Mouse (Mus musculus) neural tube, embryonic 12.5 days (tissue): Measurements from ENCODE around the gene Syngr2. TPM values are rescaled to one million over a fixed set of nuclear protein-coding genes. Genes with fewer than 3 reads are reported as not detected.
A peak's percentile ranks its signal among the peaks of the same experiment; 100 is the strongest.

ENCODE experiments used
- ATAC-seq: fragments of 200-750 bp; cut with Nextera tagmentation; 2 replicates; pipeline ENCODE4 v1.8.0; 2017; ENCODE audit warnings: low read depth, mild to moderate bottlenecking, moderate TSS enrichment, moderate library complexity; ENCODE audit not compliant: low FRiP score
- H3K27ac ChIP-seq: fragments of 300-500 bp; sonication (generic); 2 replicates; pipeline ENCODE4 v1.5.1; 2016
- H3K27me3 ChIP-seq: fragments of 300-500 bp; sonication (generic); replicated peaks from 2 replicates; pipeline ENCODE4 v1.6.1; 2016; ENCODE audit warnings: mild to moderate bottlenecking
- H3K36me3 ChIP-seq: fragments of 300-500 bp; sonication (generic); 2 replicates; pipeline ENCODE4 v1.6.1; 2016; ENCODE audit warnings: mild to moderate bottlenecking
- H3K4me1 ChIP-seq: fragments of 300-500 bp; sonication (generic); 2 replicates; pipeline ENCODE4 v1.6.1; 2016
- H3K4me2 ChIP-seq: fragments of 300-500 bp; sonication (generic); replicated peaks from 2 replicates; pipeline ENCODE4 v1.6.1; 2016; ENCODE audit warnings: mild to moderate bottlenecking
- H3K4me3 ChIP-seq: fragments of 300-500 bp; sonication (generic); 2 replicates; pipeline ENCODE4 v1.5.1; 2016
- H3K9ac ChIP-seq: fragments of 300-500 bp; sonication (generic); 2 replicates; pipeline ENCODE4 v1.6.1; 2016; ENCODE audit warnings: mild to moderate bottlenecking
- H3K9me3 ChIP-seq: fragments of 300-500 bp; sonication (generic); 2 replicates; pipeline ENCODE4 v1.6.1; 2016; ENCODE audit warnings: mild to moderate bottlenecking
- WGBS: fragments of 180-500 bp; shearing (Covaris S2); methylation state at CpG from one replicate; pipeline ENCODE4 v1.1.7; 2016; 5-methylcytosine and 5-hydroxymethylcytosine counted together
- polyA plus RNA-seq: library from polyadenylated mRNA; unstranded; fragments of >200 nt; fragmentation: Nextera tagmentation; extraction: Ambion mirVana; gene quantifications from 2 replicates; pipeline ENCODE4 v1.2.1, GENCODE M21; 2016

Gene Syngr2
- polyA plus RNA-seq, 1 experiment from 2014 or later: 19.4 TPM

DNA sequence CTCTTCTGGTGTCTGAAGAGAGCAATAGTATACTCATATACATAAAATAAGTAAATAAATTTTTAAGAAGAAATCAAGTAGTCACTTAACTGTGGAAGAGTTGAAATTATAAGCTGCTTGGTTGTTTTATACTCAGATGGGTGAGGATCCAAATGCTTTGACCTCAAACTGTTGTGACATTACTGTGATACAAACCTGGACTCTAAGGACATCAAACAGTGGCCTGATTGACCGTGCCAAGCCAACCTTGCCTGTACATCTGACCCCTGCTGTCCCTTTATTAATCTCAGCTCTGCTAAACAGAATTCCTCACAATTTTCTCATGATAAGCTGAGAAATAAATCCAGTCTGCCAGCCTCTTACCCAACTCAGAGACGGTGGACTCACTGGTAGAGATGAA, 36.2 kb downstream of the Syngr2 start:
- no peak for ATAC-seq
- Histone ChIP-seq H3K4me2 (no peak overlapping the region), H3K4me3 (no peak overlapping the region), H3K27ac (no peak overlapping the region), H3K9ac (no peak overlapping the region), H3K9me3 (no peaks in the 10 kb centered on the region), H3K4me1 (peaks cover 25% of the 10 kb centered on the region), H3K27me3 (no peaks in the 10 kb centered on the region), H3K36me3 (no peaks in the 10 kb centered on the region)
- 90% methylated on average over 2 of the region's 2 CpGs for WGBS

DNA sequence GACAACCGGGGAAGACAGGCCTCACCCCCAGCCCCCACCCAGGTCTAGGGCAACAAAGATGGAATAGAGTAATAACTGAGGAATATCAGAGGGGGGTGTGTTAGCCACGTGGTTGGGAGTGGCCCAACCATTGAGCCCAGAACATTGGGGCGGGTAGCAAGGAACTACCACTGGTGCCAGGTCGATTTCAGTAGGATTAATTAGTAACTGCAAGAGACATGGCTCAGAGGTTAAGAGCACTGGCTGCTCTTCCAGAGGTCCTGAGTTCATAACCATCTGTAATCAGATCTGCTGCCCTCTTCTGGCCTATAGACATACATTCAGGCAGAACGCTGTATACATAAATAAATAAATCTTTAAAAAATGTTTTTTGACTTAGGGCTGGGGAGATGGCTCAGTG, 37.2 kb downstream of the Syngr2 start:
- Histone ChIP-seq H3K36me3 (no peaks in the 10 kb centered on the region), H3K9me3 (no peaks in the 10 kb centered on the region), H3K4me2 (no peak overlapping the region), H3K27me3 (no peaks in the 10 kb centered on the region), H3K27ac (no peak overlapping the region), H3K4me1 (peaks cover 25% of the 10 kb centered on the region), H3K4me3 (no peak overlapping the region), H3K9ac (no peak overlapping the region)
- ATAC-seq: no peak
- WGBS: 62% methylated on average over 5 of the region's 5 CpGs

DNA sequence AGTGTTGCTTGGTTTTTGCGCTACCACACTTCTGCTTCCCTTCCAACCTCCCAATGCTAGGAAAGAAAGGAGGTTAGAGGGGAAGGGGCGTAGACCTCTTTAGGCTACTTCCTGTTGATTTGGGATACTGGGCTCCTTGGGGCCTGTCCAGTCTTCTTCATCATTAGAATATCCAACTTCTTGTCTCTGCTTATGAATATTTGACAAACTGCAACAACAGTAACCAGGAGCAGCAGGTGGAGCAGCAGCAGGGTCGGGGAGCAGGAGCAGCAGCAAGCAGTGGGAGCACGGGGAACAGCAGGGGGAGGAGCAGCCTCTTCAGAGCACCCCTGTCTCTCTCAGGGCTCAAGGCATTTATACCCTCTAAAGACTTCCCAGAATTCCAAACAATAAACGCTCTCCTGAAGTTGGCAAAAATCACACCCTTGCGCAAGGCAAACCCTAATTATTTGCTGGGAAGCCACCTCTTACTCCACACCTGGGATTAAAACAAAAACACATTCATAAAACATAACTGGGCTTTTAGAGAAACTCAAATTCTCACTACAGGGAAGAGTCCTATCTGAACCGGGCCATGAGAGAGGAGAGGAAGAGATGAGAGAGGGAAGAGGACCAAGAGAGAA, 38.2 kb downstream of the Syngr2 start:
- H3K36me3 ChIP-seq: peaks cover 5% of the 10 kb centered on the region
- H3K4me3 ChIP-seq: no peak overlapping the region; the same call in 1 of the 2 replicates
- no peaks in the 10 kb centered on the region for H3K27me3 ChIP-seq
- no peak for ATAC-seq
- H3K4me1 ChIP-seq: peaks cover 25% of the 10 kb centered on the region
- no peak overlapping the region for H3K9ac ChIP-seq
- H3K4me2 ChIP-seq: peak overlapping the region; percentile 91
- H3K27ac ChIP-seq: no peak overlapping the region
- WGBS: 82% methylated on average over 7 of the region's 7 CpGs
- H3K9me3 ChIP-seq: no peaks in the 10 kb centered on the region

DNA sequence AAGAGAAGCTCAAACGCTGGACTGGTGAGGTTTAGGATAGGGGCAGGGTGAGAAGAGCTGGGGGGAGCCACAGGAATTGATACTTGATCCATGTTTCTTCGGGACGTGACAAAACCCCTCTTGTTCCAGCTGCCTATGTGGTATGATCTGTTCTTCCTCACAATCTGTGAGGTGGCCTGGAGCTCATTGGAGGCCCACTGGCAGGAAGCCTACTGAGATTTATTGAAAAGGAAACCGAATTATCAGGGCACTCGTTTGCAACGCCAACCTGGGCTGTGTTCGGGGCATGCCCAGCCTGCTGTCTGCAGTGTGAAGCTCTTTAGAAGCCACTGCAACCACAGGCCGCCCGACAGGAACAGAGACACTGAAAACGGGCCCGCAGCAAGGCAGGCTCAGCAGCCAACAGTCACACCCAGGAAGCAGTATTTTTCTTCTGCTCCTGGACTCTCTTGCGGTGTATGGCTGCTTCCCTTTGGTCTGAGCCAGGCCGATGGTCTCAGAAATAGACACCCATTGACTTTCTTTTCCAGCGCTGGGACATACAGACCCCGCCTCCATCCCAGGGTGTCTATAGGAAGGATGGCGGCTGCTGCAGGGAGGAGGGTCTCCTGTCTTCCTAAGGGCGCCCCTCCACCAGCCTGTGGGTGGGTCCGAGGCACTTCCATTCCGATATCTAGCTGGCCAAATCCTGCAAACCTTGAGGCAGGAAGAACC, 39.0 kb downstream of the Syngr2 start:
- 12% methylated on average over 19 of the region's 19 CpGs for WGBS
- H3K27ac ChIP-seq: peak overlapping the region; percentile 91

DNA sequence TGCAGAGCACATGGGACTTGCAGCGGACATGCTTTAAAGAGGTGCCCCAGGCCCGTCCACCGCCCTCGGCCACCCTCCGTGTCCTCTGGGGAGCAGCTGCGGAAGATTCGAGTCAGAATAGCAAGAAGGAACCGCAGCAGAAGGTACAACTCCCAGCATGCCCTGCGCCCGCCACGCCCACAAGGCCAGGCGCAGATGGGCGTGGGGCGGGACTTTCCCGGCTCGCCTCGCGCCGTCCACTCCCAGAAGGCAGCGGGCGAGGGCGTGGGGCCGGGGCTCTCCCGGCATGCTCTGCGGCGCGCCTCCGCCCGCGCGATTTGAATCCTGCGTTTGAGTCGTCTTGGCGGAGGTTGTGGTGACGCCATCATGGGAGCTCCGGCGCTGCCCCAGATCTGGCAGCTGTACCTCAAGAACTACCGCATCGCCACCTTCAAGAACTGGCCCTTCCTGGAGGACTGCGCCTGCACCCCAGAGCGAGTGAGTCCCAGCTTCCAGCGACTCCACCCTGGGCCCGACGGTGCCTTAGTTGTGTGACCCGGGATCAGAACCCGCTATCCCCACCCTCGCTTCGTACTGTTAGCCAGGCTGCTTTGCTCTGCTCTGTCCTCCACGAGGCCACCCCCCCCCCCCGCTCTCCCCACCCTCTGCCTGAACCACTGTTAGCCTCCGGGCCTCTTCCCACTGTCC, 39.7 kb downstream of the Syngr2 start, which contains the start of gene Birc5:
Birc5 (plus strand) TSS at position 267 of the 687 bp plus-strand sequence.
- peaks cover 25% of the 10 kb centered on the region for H3K4me1 ChIP-seq
- peak; percentile 93 for ATAC-seq
- peak within 1 kb of the TSS; percentile 91 for H3K4me2 ChIP-seq
- H3K4me3 ChIP-seq: peak within 1 kb of the TSS; percentile 61
- H3K9ac ChIP-seq: peak within 1 kb of the TSS; percentile 77
- H3K27me3 ChIP-seq: no peaks in the 10 kb centered on the region
- no peaks in the 10 kb centered on the region for H3K9me3 ChIP-seq
- peak within 1 kb of the TSS; percentile 91 for H3K27ac ChIP-seq
- 0% methylated on average over 51 of the region's 51 CpGs for WGBS
- H3K36me3 ChIP-seq: peaks cover 18% of the 10 kb centered on the region

More for the DNA sequence above, 39.0 kb downstream of the Syngr2 start:
- ATAC-seq: peak; percentile 88
- peak overlapping the region; percentile 77 for H3K9ac ChIP-seq
- H3K36me3 ChIP-seq: peaks cover 11% of the 10 kb centered on the region
- H3K9me3 ChIP-seq: no peaks in the 10 kb centered on the region
- peak overlapping the region; percentile 91 for H3K4me2 ChIP-seq
- H3K27me3 ChIP-seq: no peaks in the 10 kb centered on the region
- H3K4me1 ChIP-seq: peaks cover 25% of the 10 kb centered on the region
- peak overlapping the region; percentile 61 for H3K4me3 ChIP-seq

DNA sequence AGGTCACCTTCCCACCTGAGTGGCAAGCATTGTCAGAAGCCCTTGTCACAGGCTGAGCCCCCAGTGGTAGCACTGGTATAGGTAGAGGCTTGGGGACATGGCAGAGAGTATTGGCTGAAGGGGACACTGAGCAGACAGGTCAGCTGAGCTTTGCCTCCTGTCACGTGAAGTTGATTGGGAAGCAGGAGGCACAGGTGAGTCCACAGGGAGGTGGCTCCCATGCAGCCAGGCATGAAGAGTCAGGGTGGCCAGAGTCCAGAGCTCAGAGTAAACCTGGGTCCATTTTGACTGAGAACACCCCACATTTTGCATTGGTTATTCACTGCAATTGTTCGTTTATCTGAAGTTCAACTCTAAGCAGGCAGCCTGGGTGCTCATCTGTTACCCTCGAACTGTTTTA, 43.4 kb downstream of the Syngr2 start:
- Histone ChIP-seq H3K27me3 (no peaks in the 10 kb centered on the region), H3K4me3 (no peak overlapping the region), H3K9me3 (no peaks in the 10 kb centered on the region), H3K9ac (no peak overlapping the region), H3K36me3 (peaks cover 49% of the 10 kb centered on the region), H3K4me1 (peaks cover 21% of the 10 kb centered on the region), H3K4me2 (no peak overlapping the region), H3K27ac (no peak overlapping the region)
- 93% methylated on average over 3 of the region's 3 CpGs for WGBS
- ATAC-seq: no peak

DNA sequence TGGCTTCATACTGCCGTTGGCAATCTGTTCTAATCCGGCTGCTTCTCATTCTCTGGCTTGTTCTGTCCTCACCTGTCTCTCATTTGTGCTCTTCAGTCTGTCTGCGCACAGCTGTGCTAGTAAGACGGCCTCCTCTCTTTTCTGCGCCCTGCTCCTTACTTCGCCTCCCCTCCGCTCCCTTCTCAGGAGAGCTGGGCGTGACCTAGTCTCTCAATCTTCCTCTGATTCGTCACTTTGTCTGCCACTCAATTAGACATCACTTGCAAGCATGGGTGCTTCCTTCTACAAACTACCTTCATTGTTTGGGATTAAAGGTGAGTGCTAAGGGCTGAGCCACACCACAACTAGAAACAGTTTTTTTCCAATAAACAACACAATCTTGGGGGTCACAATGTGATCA, 44.8 kb downstream of the Syngr2 start:
- Histone ChIP-seq H3K9ac (no peak overlapping the region), H3K9me3 (no peaks in the 10 kb centered on the region), H3K4me3 (no peak overlapping the region), H3K36me3 (peaks cover 49% of the 10 kb centered on the region), H3K27me3 (no peaks in the 10 kb centered on the region), H3K27ac (no peak overlapping the region), H3K4me2 (no peak overlapping the region), H3K4me1 (peaks cover 16% of the 10 kb centered on the region)
- 89% methylated on average over 9 of the region's 9 CpGs for WGBS
- ATAC-seq: no peak

DNA sequence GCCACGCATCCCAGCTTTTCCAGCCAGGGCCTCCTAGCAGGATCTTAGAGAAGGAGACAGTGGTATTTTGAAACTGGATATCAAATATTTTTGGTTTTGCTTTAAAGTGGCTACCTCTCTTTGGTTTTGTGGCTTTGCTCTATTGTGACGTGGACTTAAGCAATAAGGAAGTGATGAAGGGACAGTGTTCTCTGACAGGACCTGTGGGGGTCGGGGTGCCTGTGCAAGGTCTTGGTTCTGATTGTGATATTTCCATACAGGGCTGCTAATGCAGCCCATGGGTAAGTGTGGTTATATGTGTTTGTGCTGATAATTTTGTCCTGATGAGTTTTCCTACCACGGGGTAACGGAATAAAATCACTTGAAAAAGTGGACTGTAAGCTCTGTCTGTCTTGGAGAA, 45.9 kb downstream of the Syngr2 start:
- Histone ChIP-seq H3K27ac (no peak overlapping the region), H3K9ac (no peak overlapping the region), H3K4me1 (peaks cover 7% of the 10 kb centered on the region), H3K9me3 (no peaks in the 10 kb centered on the region), H3K4me3 (no peak overlapping the region), H3K4me2 (no peak overlapping the region), H3K36me3 (peaks cover 49% of the 10 kb centered on the region), H3K27me3 (peaks cover 8% of the 10 kb centered on the region)
- no peak for ATAC-seq
- WGBS: 97% methylated on average over 5 of the region's 5 CpGs

DNA sequence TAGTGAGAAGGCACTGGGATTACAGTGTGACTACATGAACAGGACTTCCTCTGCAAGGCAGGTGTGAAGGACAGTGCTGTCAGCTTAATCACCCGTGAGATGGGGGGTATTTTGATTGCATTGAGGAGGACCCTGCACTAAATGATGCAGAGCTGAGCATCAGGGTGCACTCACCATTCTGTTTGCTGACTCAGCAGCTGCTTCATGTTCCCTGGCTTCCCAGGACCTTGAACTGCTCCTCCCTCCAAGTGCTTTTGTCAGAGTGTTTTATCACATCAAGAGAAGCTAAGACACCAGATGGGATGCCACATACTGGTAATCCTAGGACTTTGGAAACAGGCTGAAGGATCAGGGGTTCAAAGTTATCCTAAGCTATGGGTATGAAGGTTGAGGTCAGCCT, 46.5 kb downstream of the Syngr2 start:
- H3K36me3 ChIP-seq: peaks cover 49% of the 10 kb centered on the region

DNA sequence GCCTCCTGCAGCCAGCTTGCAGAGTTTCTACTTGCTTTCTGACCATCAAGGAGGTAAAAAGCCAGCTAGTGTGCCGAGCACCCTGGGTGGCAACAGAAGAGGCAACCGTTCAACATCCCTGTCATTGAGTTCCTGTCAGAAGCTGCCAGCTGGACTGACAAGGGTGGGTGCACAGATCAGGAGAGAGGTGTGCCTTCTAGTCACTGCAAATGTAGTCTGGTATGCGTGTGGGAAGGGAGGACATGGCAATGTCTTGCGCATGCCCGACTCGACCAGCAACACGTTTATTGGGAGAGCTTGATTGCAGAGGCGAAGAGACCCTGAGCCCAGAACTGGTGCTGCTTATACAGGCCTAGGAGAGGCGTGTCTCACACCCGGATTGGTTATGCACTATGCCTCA, 48.0 kb downstream of the Syngr2 start:
- no peak for ATAC-seq
- Histone ChIP-seq H3K4me3 (no peak overlapping the region), H3K9ac (no peak overlapping the region), H3K4me1 (0 out of 2 replicates have a peak, but pooled peaks cover 9% of the 10 kb centered on the region), H3K27ac (no peak overlapping the region), H3K27me3 (peaks cover 27% of the 10 kb centered on the region), H3K36me3 (peaks cover 46% of the 10 kb centered on the region), H3K9me3 (no peaks in the 10 kb centered on the region), H3K4me2 (no peak overlapping the region)
- WGBS: 93% methylated on average over 10 of the region's 10 CpGs

More for the DNA sequence above, 46.5 kb downstream of the Syngr2 start:
- Histone ChIP-seq H3K4me2 (no peak overlapping the region), H3K9ac (no peak overlapping the region), H3K27me3 (peaks cover 14% of the 10 kb centered on the region), H3K4me1 (0 out of 2 replicates have a peak, but pooled peaks cover 9% of the 10 kb centered on the region), H3K27ac (no peak overlapping the region), H3K9me3 (no peaks in the 10 kb centered on the region), H3K4me3 (no peak overlapping the region)
- ATAC-seq: no peak
- WGBS: 90% methylated on average over 1 of the region's 1 CpGs

DNA sequence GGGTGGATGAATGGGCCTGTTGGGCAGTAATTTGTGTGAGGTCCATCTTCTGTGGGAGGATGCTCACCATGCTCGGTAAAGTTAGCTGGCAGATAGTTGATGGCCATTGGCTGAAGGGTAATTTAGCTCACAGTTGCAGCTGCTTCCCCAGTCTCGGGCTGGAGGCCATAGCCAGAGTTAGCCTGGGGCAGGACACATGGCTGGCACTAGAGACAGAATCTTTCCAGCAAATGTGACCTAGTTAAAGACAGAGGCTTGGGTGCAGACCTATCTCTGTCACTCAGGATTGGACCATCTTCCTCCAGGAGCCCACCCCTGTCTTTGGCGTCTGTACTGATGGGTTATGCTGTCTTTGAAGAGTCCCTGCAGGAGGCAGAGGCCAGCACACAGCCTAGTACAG, 48.9 kb downstream of the Syngr2 start:
- peaks cover 30% of the 10 kb centered on the region for H3K27me3 ChIP-seq
- H3K9me3 ChIP-seq: no peaks in the 10 kb centered on the region
- H3K4me3 ChIP-seq: no peak overlapping the region
- H3K4me1 ChIP-seq: 0 out of 2 replicates have a peak, but pooled peaks cover 9% of the 10 kb centered on the region
- 29% methylated on average over 3 of the region's 3 CpGs for WGBS
- no peak overlapping the region for H3K9ac ChIP-seq
- no peak overlapping the region for H3K27ac ChIP-seq
- ATAC-seq: no peak
- peaks cover 37% of the 10 kb centered on the region for H3K36me3 ChIP-seq
- H3K4me2 ChIP-seq: no peak overlapping the region

DNA sequence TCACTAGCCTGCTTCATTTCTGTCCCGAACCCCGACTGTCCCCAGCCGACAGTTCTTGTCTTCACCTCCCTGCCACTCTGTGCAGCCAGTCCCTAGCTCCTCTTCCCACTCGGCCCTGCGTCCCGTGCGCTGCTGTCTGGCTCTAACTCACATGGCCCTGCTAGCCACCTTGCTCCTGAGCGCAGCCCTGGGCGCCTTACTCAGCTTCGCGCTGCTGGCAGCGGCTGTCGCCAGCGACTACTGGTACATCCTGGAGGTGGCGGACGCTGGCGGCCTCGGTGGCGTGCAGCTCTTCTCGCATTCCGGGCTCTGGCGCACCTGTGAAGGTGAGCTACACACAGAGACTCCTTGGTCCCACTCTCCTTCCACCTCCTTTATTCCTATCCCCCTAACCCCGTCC, 51.1 kb downstream of the Syngr2 start, which contains the start of gene Tmem235:
Tmem235 (plus strand) TSS at position 152 of the 400 bp plus-strand sequence.
- ATAC-seq: no peak
- H3K27ac ChIP-seq: no peak within 1 kb of the TSS
- 0 out of 2 replicates have a peak, but pooled peaks cover 12% of the 10 kb centered on the region for H3K4me1 ChIP-seq
- H3K4me2 ChIP-seq: peak within 1 kb of the TSS; percentile 36
- peaks cover 20% of the 10 kb centered on the region for H3K36me3 ChIP-seq
- no peak within 1 kb of the TSS for H3K9ac ChIP-seq
- H3K9me3 ChIP-seq: no peaks in the 10 kb centered on the region
- H3K4me3 ChIP-seq: no peak within 1 kb of the TSS; the same call in 1 of the 2 replicates
- 5% methylated on average over 23 of the region's 23 CpGs for WGBS
- peaks cover 30% of the 10 kb centered on the region for H3K27me3 ChIP-seq
